Mouse (Mus musculus) gastrocnemius, postnatal 14 days (tissue): Measurements from ENCODE around the gene Pdk2. TPM values are rescaled to one million over a fixed set of nuclear protein-coding genes. Genes with fewer than 3 reads are reported as not detected.

Source experiments
- DNase-seq: peaks from one replicate; pipeline ENCODE4 v3.0.0; 2021; ENCODE audit warnings: mixed read lengths
- intact Hi-C: fragments of 180-260 bp; cut with DNase I; formaldehyde crosslinking; loops from one replicate; pipeline ENCODE4 v1.15.1; 2025; ENCODE audit warnings: low total_unique reads
- total RNA-seq, 2 experiments: library from RNA; stranded (reverse); gene quantifications; 2 replicates each; pipeline ENCODE4 v1.2.3; 2021

Gene Pdk2
- total RNA-seq, 2 experiments from 2014 or later, result 330 to 344 TPM

GRCm38 (mm10) chr11:95008661-95009628 lies 32.2 kb downstream of the Pdk2 start:
- DNase-seq, result peak; percentile 55
- intact Hi-C loops, result no loop called here

GRCm38 (mm10) chr11:95007418-95007817 lies 33.7 kb downstream of the Pdk2 start:
- intact Hi-C loops, result no loop called here
- no peak for DNase-seq

- peak; percentile 83 for DNase-seq
- intact Hi-C loops, result no loop called here
Observed at GRCm38 (mm10) chr11:95006525-95007219, 34.5 kb downstream of the Pdk2 start.

DNA sequence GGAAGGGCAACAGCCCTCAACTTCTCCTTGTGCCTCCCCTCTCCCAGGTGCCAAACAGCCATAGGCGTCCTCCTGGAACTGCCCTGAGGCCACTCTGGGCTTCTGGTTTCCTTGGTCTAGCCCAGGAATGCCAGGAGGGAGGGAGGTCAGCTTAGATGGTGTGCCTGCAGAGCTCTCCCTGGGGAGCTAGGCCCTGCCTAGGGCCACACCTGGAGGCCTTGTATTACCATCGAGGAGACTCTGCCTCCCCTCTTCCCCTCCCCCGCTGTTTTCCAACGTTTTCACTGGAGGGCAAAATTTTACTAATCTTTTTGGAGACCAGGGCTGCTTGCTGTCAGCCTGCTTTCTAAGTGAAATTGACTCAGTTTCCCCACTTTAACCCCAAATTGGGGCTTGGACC lies 35.1 kb downstream of the Pdk2 start:
- intact Hi-C loops, result no loop called here
- DNase-seq, result peak; percentile 7

DNA sequence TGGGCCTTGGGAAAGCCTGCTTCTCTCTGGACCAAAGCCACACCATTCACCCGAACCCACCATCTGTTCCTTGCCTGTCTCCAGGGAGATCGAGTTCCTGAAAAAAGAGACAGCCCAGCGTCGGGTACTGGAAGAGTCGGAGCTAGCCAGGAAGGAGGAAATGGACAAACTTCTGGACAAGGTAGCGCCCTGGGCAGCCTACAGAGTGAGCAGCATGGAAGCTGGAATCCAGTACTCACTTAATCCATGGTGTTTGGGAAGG lies 36.3 kb downstream of the Pdk2 start:
- DNase-seq, result no peak
- intact Hi-C loops, result no loop called here

DNA sequence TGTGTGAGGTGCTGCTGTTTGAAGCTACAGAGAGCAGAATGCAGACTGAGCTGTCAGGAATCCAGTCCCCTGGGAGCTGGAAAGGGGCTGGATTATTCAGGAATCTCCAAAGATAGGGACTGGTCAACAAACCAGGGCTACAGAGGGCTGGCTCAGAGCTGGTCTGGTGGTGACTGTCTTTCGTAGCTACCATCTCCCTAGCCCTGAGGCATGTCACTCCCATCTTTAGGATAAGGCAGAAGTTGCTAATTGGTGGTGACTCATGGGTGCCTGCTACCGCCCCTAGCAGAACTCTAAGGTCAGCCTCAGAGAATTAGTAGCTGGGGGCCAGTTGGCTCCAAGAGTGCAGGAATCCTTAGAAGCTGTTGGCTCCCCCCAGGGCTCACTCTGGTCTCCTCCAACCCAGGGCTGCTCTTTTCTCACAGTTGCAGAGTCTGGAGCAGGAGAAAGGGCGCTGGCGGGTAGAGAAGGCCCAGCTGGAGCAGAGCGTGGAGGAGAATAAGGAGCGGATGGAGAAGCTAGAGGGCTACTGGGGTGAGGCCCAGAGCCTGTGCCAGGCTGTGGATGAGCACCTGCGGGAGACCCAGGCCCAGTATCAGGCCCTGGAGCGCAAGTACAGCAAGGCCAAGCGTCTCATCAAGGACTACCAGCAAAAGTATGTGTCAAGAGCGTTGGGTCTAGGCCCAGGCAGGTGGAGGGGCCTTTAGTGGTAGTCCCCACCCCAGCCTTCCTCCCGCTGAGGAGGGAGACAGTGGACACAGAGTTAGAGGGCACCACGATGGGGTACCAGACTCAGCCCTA lies 36.8 kb downstream of the Pdk2 start:
- intact Hi-C loops, result no loop called here
- DNase-seq, result no peak

DNA sequence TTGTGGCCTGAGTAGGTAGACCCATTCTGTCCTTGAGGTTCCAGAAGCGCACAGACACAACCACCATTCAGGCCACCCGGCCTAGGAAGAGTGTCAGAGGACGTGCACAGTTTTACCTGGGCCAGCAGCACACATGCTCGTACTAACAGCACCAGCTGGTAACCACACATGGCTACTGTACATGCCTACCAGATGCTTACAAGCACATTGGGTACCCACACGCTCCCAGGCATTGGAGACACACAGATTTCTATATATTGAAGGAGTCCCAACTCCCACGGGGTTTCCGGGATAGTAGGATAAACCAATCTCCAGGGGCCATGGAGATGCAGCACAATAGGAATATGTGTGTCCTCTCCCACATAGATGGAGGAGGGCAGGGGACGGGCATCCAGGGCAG lies 38.4 kb downstream of the Pdk2 start:
- DNase-seq, result no peak
- intact Hi-C loops, result no loop called here

- DNase-seq, result no peak
- intact Hi-C loops, result no loop called here
Observed at GRCm38 (mm10) chr11:95001584-95002347, 39.4 kb downstream of the Pdk2 start.

GRCm38 (mm10) chr11:95001058-95001457 lies 40.1 kb downstream of the Pdk2 start:
- intact Hi-C loops, result no loop called here
- peak; percentile 71 for DNase-seq

DNA sequence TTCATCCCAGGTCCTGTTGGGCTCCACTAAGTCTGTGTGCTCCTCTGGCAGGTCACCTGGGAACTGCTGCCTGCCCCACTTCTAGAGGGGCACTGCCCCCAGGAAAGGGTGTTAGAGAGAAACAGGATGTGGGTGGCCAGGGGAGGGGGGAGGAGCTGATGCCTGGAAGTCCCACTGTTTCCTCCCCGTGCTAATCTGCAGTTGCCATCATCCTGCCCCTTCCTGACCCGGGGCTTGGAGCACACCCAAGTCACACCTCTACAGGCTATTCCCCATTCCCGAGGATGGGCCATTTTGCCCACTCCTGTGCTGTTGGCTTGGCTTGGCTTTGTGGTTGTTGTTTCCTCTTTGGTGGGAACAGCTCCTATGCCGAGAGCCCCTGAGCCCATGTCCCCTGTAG lies 40.6 kb downstream of the Pdk2 start:
- intact Hi-C loops, result no loop called here
- DNase-seq, result peak; percentile 48

DNA sequence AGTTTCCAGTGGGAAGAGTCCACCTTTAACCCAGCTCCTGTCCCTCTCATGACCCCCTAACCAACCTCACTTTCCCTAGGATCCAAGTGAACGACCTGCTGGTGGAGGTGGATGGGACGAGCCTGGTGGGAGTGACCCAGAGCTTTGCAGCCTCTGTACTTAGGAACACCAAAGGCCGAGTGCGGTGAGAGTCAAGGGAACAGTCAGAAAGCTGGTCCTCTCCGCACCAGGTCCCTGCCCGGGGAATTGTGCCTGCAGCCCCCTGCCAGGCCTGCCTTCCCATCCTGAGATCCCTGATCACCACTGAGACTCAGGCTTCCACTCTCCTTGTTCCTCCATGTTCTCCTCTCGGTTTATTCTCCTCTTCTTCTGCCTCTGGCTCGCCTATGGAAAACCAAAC lies 41.0 kb downstream of the Pdk2 start:
- DNase-seq, result no peak
- intact Hi-C loops, result no loop called here

DNA sequence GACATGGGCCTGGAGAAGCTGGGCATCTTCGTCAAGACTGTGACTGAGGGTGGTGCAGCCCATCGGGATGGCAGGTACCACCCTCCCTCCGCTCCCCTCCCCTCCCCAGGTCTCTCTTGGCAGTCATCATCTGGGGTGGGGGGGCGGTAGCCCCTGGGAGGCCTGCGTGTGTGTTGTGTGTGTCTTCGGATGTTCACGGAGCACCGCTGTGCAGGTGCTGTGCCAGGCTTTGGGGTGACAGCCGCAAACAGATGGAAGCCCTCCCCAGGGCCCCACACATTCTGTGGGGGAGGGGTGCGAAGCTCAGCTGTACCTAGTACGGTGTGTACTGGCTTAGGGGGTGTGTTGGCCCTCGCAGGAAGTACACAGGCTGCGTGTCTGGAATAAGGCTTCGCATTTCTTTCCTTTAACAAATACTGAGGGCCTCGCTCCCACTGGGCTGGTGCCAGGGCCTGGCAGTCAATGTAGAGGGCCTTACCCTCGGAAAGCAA lies 43.1 kb downstream of the Pdk2 start:
- intact Hi-C loops, result no loop called here
- DNase-seq, result no peak

GRCm38 (mm10) chr11:94997596-94997995 lies 43.6 kb downstream of the Pdk2 start:
- intact Hi-C loops, result no loop called here
- no peak for DNase-seq

- intact Hi-C loops, result no loop called here
- no peak for DNase-seq
Observed at GRCm38 (mm10) chr11:94996984-94997383, 44.2 kb downstream of the Pdk2 start.

GRCm38 (mm10) chr11:94996101-94996500 lies 45.1 kb downstream of the Pdk2 start:
- intact Hi-C loops, result no loop called here
- DNase-seq, result peak; percentile 4

DNA sequence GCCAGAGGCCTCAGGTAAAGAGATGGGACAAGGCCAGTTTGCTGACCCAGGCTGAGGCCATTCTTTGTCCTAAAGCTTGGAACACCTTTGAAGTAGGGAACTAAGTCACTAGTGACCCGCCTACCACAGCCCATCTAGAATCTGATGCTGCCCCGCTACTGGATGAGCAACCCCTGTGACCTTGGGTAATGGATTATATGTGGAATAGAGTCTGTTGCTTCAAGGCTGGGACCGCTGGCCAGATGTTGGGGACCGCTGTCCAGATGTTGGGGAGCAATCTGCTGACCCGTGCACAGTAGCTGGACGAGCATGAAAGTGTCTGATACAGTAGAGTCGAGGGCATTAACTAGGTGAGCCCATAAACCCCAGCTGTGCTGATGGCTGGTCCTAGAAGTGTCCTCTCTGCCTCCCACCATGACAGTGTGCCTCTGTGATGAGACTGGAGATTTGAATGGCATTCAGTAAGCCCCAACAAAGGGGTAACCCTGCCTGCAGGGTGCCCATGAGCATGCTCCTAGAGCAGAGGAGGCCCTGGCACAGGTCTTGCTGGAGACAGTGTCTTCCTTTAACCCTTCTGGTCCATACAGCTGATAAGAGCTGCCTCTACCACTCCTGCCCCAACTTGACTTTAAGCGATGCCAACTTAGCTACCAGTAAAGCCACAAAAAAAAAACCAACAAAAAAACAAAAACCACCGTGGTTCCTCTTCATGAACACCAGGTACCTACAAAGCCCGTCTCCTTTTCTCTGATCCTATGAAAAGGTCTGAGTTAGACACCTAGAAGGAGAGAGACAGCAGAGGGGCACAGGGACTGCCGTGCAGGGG lies 46.0 kb downstream of the Pdk2 start:
- intact Hi-C loops, result no loop called here
- DNase-seq, result no peak

DNA sequence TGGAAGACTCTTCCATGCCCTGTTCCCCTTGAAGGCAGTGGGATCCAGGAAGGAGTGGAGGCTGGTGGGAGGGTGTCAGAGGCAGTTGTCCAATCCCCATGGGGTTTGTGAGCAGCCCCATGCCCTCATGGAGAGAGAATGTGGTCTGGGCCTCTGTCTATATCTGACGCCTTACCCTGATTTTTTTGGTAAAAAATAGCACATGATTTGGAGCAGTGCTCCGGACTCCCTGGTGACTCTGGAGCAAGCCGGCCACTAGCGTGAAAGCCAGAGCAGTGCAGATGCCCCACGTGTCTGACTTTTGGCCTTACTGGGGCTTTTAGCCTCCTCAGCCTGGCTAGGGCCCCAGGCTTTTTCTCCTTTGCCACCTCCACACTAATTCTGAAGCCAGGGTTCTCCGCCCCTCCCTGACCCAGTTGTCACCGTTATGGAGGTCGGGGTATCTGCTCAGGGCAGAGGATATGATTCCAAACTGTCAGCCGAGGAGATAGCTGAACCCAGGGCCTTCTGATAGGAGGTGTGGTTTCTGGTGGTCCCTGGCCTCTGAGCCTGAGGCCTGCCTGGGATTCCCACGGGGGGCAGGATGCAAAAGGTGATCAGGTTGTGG lies 46.8 kb downstream of the Pdk2 start:
- intact Hi-C loops, result no loop called here
- DNase-seq, result peak; percentile 26
